Mouse (Mus musculus): Measurements from ENCODE around the gene 1700017B05Rik. TPM values are rescaled to one million over a fixed set of nuclear protein-coding genes. Genes with fewer than 3 reads are reported as not detected.

The 1700017B05Rik gene
- total and polyA plus RNA-seq, 3 experiments, result 6.5 to 11.8 (median 8.6) TPM

DNA sequence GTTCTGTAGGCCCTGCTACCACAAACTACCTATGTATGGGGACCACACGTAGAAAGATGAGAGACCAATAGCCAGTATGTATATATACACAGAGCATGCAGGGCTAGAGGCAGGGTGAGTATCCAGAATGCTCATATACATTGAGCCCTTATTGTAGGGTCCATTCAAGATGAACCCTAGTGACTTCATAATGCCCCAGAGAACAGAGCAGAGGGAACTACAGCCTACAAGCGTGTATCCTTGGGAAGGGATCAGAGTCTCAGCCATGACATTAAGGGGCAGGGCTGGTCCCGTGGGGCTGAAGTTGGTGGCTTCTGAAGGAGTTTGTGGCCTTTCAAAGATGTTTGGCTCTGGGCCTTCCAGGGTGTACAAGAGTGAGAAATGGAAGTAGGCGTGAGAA is 12.4 kb downstream of the 1700017B05Rik start:
- intact Hi-C loops (cut with DNase I), result no loop called here
- Histone ChIP-seq H3K9ac (ENCODE audit: low read depth, low read length) (no peak overlapping the region), H3K4me1 (ENCODE audit: control insufficient read depth, insufficient read depth, low read length) (no peaks in the 10 kb centered on the region), H3K27me3 (ENCODE audit: control insufficient read depth, insufficient read depth, low read length) (no peaks in the 10 kb centered on the region), H3K79me2 (replicated peaks; ENCODE audit: control insufficient read depth, insufficient read depth, low read length) (no peaks in the 10 kb centered on the region), H3K4me3 (no peak overlapping the region), H3K27ac (no peak overlapping the region), H3K36me3 (ENCODE audit: control insufficient read depth, insufficient read depth, low read length) (no peaks in the 10 kb centered on the region)
- TF ChIP-seq CTCF (IDR thresholded peaks at IDR 0.05) (no peak), EP300 (IDR thresholded peaks at IDR 0.05; ENCODE audit: insufficient read depth, low read depth, low read length) (no peak), POLR2A (IDR thresholded peaks at IDR 0.05; ENCODE audit: insufficient read depth, low read depth, low read length) (no peak)
- WGBS, result 87% methylated on average over 4 of the region's 4 CpGs
- DNase-seq, result no peak

DNA sequence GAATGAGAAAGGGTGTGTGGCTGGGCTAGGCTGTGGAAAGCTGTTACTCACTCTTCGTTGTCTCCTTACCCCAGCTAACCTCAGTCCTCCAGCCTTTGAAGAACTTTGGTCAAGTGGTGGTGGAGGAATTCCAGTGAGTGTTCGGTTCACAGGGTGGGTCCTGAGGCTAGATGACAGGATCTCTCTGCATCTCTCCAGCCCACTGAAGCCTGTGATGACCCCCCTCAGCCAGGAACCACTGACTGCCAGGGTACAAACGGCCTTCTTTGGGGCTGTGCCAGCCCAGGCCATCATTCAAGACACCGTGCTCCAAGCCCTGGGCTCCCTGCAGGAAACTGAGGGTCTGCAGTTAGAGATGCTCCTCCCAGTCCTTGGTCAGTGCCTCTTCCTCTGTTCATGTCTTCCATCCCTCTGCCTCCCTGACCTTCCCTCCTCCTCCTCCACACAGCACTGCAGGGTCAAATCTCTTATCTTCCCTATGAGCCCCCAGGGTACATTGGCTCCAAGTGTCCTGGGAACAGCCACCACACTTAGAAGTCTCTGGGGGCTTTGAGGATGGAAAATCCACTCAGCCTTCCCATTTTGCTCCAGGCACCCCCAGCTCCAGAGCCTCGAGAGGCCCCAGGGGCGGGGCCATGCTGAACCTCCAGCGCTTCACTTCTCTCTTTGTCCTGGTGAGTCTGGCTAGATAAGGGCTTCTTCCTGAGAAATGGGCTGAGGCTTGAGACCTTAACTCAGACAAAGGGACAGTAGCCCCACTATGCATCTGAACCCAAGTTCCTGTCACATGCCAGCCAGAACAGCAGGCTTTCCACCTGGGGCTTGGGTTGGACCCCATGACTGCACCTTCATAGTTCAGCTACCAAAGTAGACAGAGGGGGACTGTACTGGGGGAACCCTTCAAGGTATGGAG is 14.1 kb downstream of the 1700017B05Rik start:
- WGBS, result 45% methylated on average over 7 of the region's 7 CpGs
- intact Hi-C loops (cut with DNase I), result no loop called here
- H3K9ac ChIP-seq (ENCODE audit: low read depth, low read length), result no peak overlapping the region
- H3K79me2 ChIP-seq (replicated peaks; ENCODE audit: control insufficient read depth, insufficient read depth, low read length), result no peaks in the 10 kb centered on the region
- H3K27me3 ChIP-seq (ENCODE audit: control insufficient read depth, insufficient read depth, low read length), result no peaks in the 10 kb centered on the region
- no peaks in the 10 kb centered on the region for H3K36me3 ChIP-seq (ENCODE audit: control insufficient read depth, insufficient read depth, low read length)
- no peak overlapping the region for H3K4me3 ChIP-seq
- no peaks in the 10 kb centered on the region for H3K4me1 ChIP-seq (ENCODE audit: control insufficient read depth, insufficient read depth, low read length)
- DNase-seq, result no peak
- H3K27ac ChIP-seq, result no peak overlapping the region
- TF ChIP-seq POLR2A (IDR thresholded peaks at IDR 0.05; ENCODE audit: insufficient read depth, low read depth, low read length) (no peak), CTCF (IDR thresholded peaks at IDR 0.05) (no peak), EP300 (IDR thresholded peaks at IDR 0.05; ENCODE audit: insufficient read depth, low read depth, low read length) (no peak)

DNA sequence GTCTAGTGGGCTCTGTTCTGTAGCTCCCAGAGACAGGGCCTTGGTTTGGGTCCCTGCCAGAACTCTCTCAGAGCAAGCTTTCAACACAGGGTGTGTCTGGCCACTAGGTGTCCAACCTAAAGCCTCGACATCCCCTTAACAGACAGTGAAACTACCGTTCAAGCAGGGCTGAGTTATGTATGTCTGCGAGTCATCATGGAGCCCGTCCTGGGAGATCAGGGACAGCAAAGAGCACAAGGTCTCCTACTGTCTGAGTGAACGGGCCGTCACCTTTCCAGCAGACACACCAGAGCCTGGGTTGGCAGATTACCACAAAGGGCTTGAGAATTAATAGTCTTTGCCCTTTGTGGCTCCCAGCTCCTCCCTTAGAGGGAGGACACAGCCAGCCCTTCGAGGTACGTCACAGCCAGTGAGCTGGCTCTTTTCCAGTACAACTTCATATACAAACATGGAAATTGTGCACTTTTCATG is 15.2 kb downstream of the 1700017B05Rik start:
- intact Hi-C loops (cut with DNase I), result no loop called here
- WGBS, result 51% methylated on average over 8 of the region's 8 CpGs
- DNase-seq, result peak in 1 of 2 experiments; percentile 14
- H3K27ac ChIP-seq, result no peak overlapping the region
- H3K4me3 ChIP-seq, result no peak overlapping the region
- no peak for TF ChIP-seq CTCF (IDR thresholded peaks at IDR 0.05)
- TF ChIP-seq EP300 (IDR thresholded peaks at IDR 0.05; ENCODE audit: insufficient read depth, low read depth, low read length), result no peak
- TF ChIP-seq POLR2A (IDR thresholded peaks at IDR 0.05; ENCODE audit: insufficient read depth, low read depth, low read length), result no peak
- no peaks in the 10 kb centered on the region for H3K36me3 ChIP-seq (ENCODE audit: control insufficient read depth, insufficient read depth, low read length)
- H3K27me3 ChIP-seq (ENCODE audit: control insufficient read depth, insufficient read depth, low read length), result no peaks in the 10 kb centered on the region
- H3K79me2 ChIP-seq (replicated peaks; ENCODE audit: control insufficient read depth, insufficient read depth, low read length), result no peaks in the 10 kb centered on the region
- no peaks in the 10 kb centered on the region for H3K4me1 ChIP-seq (ENCODE audit: control insufficient read depth, insufficient read depth, low read length)
- no peak overlapping the region for H3K9ac ChIP-seq (ENCODE audit: low read depth, low read length)

DNA sequence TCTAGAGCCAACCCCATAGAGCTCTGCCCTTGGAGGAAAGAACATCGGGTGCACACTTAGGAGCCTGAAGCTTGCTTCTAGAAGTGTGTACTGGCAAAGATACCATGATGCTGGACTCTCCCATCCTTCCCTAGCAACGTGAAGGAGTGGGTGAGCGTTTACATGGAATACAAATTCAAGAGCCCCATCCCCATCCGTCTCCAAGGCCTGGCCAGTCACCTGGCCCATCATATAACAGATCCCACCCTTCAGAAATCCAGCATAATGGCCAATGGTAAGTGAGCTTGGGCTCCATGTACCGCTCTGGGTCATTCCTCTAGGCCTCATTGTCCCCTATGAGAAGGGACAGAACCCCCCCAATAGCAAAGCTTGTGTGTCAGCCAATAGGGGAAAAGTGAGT is 15.9 kb downstream of the 1700017B05Rik start:
- WGBS, result 93% methylated on average over 5 of the region's 5 CpGs
- Histone ChIP-seq H3K27ac (no peak overlapping the region), H3K4me3 (no peak overlapping the region), H3K79me2 (replicated peaks; ENCODE audit: control insufficient read depth, insufficient read depth, low read length) (no peaks in the 10 kb centered on the region), H3K4me1 (ENCODE audit: control insufficient read depth, insufficient read depth, low read length) (no peaks in the 10 kb centered on the region), H3K9ac (ENCODE audit: low read depth, low read length) (no peak overlapping the region), H3K27me3 (ENCODE audit: control insufficient read depth, insufficient read depth, low read length) (no peaks in the 10 kb centered on the region), H3K36me3 (ENCODE audit: control insufficient read depth, insufficient read depth, low read length) (no peaks in the 10 kb centered on the region)
- TF ChIP-seq POLR2A (IDR thresholded peaks at IDR 0.05; ENCODE audit: insufficient read depth, low read depth, low read length), result no peak
- no peak for TF ChIP-seq EP300 (IDR thresholded peaks at IDR 0.05; ENCODE audit: insufficient read depth, low read depth, low read length)
- no peak for TF ChIP-seq CTCF (IDR thresholded peaks at IDR 0.05)
- DNase-seq, result no peak
- intact Hi-C loops (cut with DNase I), result no loop called here

DNA sequence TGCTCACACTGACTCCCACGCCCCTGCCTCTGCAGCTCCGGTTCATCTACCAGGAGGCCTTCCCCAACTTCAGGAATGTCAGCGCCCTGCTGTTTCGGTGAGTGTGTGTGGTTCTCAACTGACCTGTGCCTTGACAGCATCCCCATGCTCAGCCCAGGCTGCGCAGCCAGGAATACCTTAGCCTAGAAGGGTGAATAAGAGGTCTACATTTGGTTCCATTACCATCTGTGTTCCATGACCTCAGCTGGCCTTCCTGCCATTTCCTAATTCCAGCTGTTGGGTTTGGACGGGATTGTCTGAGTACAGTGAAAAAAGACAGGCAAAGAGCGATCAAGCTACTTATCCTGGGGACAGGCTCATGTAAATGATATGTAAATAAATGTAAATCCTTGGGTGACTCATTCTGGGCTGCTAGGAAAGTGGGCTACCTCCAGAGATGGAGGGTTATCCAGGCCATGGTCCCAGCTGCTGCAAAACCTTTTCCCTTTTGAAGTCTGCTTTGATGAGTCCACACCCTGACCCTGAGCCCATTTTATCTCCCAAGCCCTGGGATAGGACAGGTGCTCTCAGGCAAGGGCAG is 18.2 kb downstream of the 1700017B05Rik start:
- DNase-seq, result no peak
- WGBS, result 44% methylated on average over 7 of the region's 7 CpGs
- no peaks in the 10 kb centered on the region for H3K4me1 ChIP-seq (ENCODE audit: control insufficient read depth, insufficient read depth, low read length)
- no peak overlapping the region for H3K4me3 ChIP-seq
- H3K27me3 ChIP-seq (ENCODE audit: control insufficient read depth, insufficient read depth, low read length), result no peaks in the 10 kb centered on the region
- H3K27ac ChIP-seq, result no peak overlapping the region
- TF ChIP-seq EP300 (IDR thresholded peaks at IDR 0.05; ENCODE audit: insufficient read depth, low read depth, low read length) (no peak), CTCF (IDR thresholded peaks at IDR 0.05) (no peak), POLR2A (IDR thresholded peaks at IDR 0.05; ENCODE audit: insufficient read depth, low read depth, low read length) (no peak)
- intact Hi-C loops (cut with DNase I), result no loop called here
- H3K9ac ChIP-seq (ENCODE audit: low read depth, low read length), result no peak overlapping the region
- H3K79me2 ChIP-seq (replicated peaks; ENCODE audit: control insufficient read depth, insufficient read depth, low read length), result no peaks in the 10 kb centered on the region
- H3K36me3 ChIP-seq (ENCODE audit: control insufficient read depth, insufficient read depth, low read length), result no peaks in the 10 kb centered on the region

DNA sequence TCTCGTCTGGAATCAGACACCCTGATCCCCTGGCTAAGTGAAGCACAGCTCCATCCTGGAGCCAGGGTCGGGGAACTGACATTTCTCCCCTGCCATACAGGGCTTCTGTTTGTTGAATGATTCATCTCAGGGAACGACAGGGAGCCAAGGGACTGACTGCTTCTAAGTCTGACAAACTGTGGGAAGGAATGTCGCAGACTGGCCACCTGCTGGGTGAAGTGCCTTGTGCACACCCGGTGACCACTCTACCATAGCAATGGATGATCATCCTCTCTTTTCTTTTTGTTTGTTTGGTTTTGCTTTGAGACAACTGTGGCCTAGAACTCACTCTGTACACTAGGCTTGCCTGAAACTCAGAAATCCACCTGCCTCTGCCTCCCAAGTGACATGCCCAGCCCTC is 19.5 kb downstream of the 1700017B05Rik start:
- no peak for DNase-seq
- Histone ChIP-seq H3K36me3 (ENCODE audit: control insufficient read depth, insufficient read depth, low read length) (no peaks in the 10 kb centered on the region), H3K27ac (no peak overlapping the region), H3K79me2 (replicated peaks; ENCODE audit: control insufficient read depth, insufficient read depth, low read length) (no peaks in the 10 kb centered on the region), H3K9ac (ENCODE audit: low read depth, low read length) (no peak overlapping the region), H3K4me1 (ENCODE audit: control insufficient read depth, insufficient read depth, low read length) (no peaks in the 10 kb centered on the region), H3K4me3 (no peak overlapping the region), H3K27me3 (ENCODE audit: control insufficient read depth, insufficient read depth, low read length) (no peaks in the 10 kb centered on the region)
- intact Hi-C loops (cut with DNase I), result no loop called here
- TF ChIP-seq POLR2A (IDR thresholded peaks at IDR 0.05; ENCODE audit: insufficient read depth, low read depth, low read length) (no peak), CTCF (IDR thresholded peaks at IDR 0.05) (no peak), EP300 (IDR thresholded peaks at IDR 0.05; ENCODE audit: insufficient read depth, low read depth, low read length) (no peak)
- WGBS, result 50% methylated on average over 5 of the region's 5 CpGs
